Mouse (Mus musculus) E14TG2a.4 (cell line): ENCODE measurements at regions not wholly inside any gene's neighbourhood (a gene's known extent, or its start where the extent isn't known, plus 50 kb on each side); places are given as distances from the start of the nearest gene placed in this dataset.

Experiments used
- H3K27me3 ChIP-seq: 2 replicates; pipeline ENCODE4 v1.6.1; 2014; ENCODE audit warnings: low read length, control low read depth; ENCODE audit not compliant: insufficient read depth
- H3K36me3 ChIP-seq: 2 replicates; pipeline ENCODE4 v1.6.1; 2014; ENCODE audit warnings: low read length, control low read depth; ENCODE audit not compliant: insufficient read depth
- H3K4me1 ChIP-seq: replicated peaks from 2 replicates; pipeline ENCODE4 v1.6.1; 2014; ENCODE audit warnings: low read depth, low read length, control low read depth
- H3K4me3 ChIP-seq: replicated peaks from 2 replicates; pipeline ENCODE4 v1.5.1; 2014; ENCODE audit warnings: mild to moderate bottlenecking, low read length
- H3K9me3 ChIP-seq: 2 replicates; pipeline ENCODE4 v1.6.1; 2014; ENCODE audit warnings: low read length, control low read depth
- CTCF ChIP-seq: conservative IDR thresholded peaks from 2 replicates; pipeline ENCODE4 v1.5.1; 2014; ENCODE audit warnings: low read length
- NANOG ChIP-seq: IDR thresholded peaks from 2 replicates; pipeline ENCODE4 v1.6.1; 2014; ENCODE audit warnings: borderline replicate concordance, low read length, mixed read lengths
- POU5F1 ChIP-seq: IDR thresholded peaks from 2 replicates; pipeline ENCODE4 v1.6.1; 2014; ENCODE audit warnings: low read length, borderline replicate concordance

GRCm38 (mm10) chr15:96751243-96752061 lies 51.9 kb upstream of the Slc38a2 start:
- H3K4me1 ChIP-seq, result no peaks in the 10 kb centered on the region
- no peaks in the 10 kb centered on the region for H3K36me3 ChIP-seq
- H3K27me3 ChIP-seq, result peaks cover 12% of the 10 kb centered on the region; the same call in 1 of the 2 replicates
- TF ChIP-seq NANOG (no peak), POU5F1 (no peak), CTCF (no peak)
- peaks cover 11% of the 10 kb centered on the region for H3K9me3 ChIP-seq
- no peak overlapping the region for H3K4me3 ChIP-seq

- no peaks in the 10 kb centered on the region for H3K36me3 ChIP-seq
- H3K4me3 ChIP-seq, result no peak overlapping the region
- TF ChIP-seq POU5F1 (no peak), NANOG (no peak), CTCF (no peak)
- peaks cover 12% of the 10 kb centered on the region; the same call in 1 of the 2 replicates for H3K27me3 ChIP-seq
- peaks cover 11% of the 10 kb centered on the region for H3K9me3 ChIP-seq
- H3K4me1 ChIP-seq, result no peaks in the 10 kb centered on the region; the same call in 1 of the 2 replicates
Measured at GRCm38 (mm10) chr15:96749534-96750256, 50.2 kb upstream of the Slc38a2 start.
